Mouse (Mus musculus) CD8-positive naive resting alpha-beta T cell, adult 2 months (primary cell): ENCODE results near the gene Slc25a45.
"Not testable (repeated sequence)": the region's sequence is repeated elsewhere in the genome, so short reads cannot be mapped to it uniquely, and the experiment has no call there.

Experiments
- DNase-seq, 2 experiments: peaks; one replicate each; pipeline ENCODE4 v3.0.0; 2022; ENCODE audit warnings: low read depth in 2 of 2, low spot score in 2 of 2

Gene Slc25a45

GRCm38 (mm10) chr19:5851481-5851971 is 26.1 kb upstream of the Slc25a45 start:
- DNase-seq, result no peak

GRCm38 (mm10) chr19:5852035-5852722 is 25.4 kb upstream of the Slc25a45 start:
- no peak for DNase-seq

GRCm38 (mm10) chr19:5856604-5857003 is 21.0 kb upstream of the Slc25a45 start:
- no peak for DNase-seq

GRCm38 (mm10) chr19:5862335-5863085 is 15.1 kb upstream of the Slc25a45 start:
- no peak for DNase-seq

GRCm38 (mm10) chr19:5863776-5864175 is 13.8 kb upstream of the Slc25a45 start:
- DNase-seq, result no peak

- DNase-seq, result no peak
Observed at GRCm38 (mm10) chr19:5864710-5865398, 12.8 kb upstream of the Slc25a45 start.

- DNase-seq, result no peak
Observed at GRCm38 (mm10) chr19:5868096-5868495, 9.5 kb upstream of the Slc25a45 start.

- DNase-seq, result no peak
Observed at GRCm38 (mm10) chr19:5871273-5871672, 6.3 kb upstream of the Slc25a45 start.

- DNase-seq, result no peak
Observed at GRCm38 (mm10) chr19:5871683-5872082, 5.9 kb upstream of the Slc25a45 start.

- DNase-seq, result no peak
Observed at GRCm38 (mm10) chr19:5872528-5872927, 5.1 kb upstream of the Slc25a45 start.

- DNase-seq, result no peak
Observed at GRCm38 (mm10) chr19:5872931-5873556, 4.6 kb upstream of the Slc25a45 start.

GRCm38 (mm10) chr19:5874391-5874968 is 3.1 kb upstream of the Slc25a45 start:
- no peak for DNase-seq

GRCm38 (mm10) chr19:5874969-5875480 is 2.6 kb upstream of the Slc25a45 start, which contains the start of gene Frmd8:
Gene Frmd8 (minus strand): TSS chr19:5875274.
- peak; percentile 82 to 90 for DNase-seq

GRCm38 (mm10) chr19:5878362-5878722 is 734 bp downstream of the Slc25a45 start:
- no peak for DNase-seq

- no peak for DNase-seq
Observed at GRCm38 (mm10) chr19:5878916-5879315, 1.3 kb downstream of the Slc25a45 start.

- DNase-seq, result no peak
Observed at GRCm38 (mm10) chr19:5879735-5880134, 2.1 kb downstream of the Slc25a45 start.

- no peak for DNase-seq
Observed at GRCm38 (mm10) chr19:5881155-5881554, 3.5 kb downstream of the Slc25a45 start.

- not testable (repeated sequence) for DNase-seq
Observed at GRCm38 (mm10) chr19:5882079-5882478, 4.5 kb downstream of the Slc25a45 start.

GRCm38 (mm10) chr19:5883935-5884334 is 6.3 kb downstream of the Slc25a45 start:
- DNase-seq, result no peak

GRCm38 (mm10) chr19:5885838-5886237 is 8.2 kb downstream of the Slc25a45 start:
- no peak for DNase-seq
